Mouse (Mus musculus): ENCODE measurements around the gene Gm4969. TPM values are rescaled to one million over a fixed set of nuclear protein-coding genes. Genes with fewer than 3 reads are reported as not detected.

The Gm4969 gene
- total RNA-seq (2023): not detected

DNA sequence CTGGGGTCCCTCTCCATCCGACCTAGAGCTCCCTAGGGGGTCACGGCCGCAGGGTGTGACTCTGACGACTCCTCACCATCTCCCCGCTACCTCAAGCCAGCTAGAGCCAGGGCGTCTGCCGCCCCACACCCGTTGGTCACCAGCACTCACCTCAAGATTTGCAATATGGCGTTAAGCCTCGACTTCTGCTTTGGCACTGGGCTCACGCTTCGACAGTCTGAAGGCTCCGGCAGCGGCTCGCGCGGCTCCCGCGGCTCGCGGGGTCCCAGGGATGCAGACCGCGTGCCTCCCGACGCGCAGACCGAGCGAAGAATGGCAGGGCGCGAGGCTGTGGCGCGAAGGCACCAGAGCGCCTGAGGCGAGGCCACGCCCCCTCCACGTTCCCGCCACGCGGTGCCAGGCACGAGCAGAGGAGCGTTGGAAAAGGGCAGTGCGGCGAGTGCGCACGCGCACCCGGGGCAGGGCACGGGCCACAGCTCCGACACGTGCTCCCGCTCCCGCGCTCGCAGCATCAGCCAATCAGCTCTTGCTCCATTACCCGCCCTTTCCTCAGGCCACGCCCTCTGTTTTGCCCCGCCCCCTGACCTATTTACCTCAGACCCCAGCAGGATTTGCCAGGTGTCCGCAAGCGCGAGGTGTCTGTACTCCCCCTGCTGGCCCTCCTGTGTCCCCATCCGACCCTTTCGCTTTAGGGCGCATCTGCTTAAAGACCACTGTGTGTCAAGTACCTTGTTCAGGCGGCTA is at the start of gene Gm4969:
Gene Gm4969, minus strand, starts transcription at position 341 of the 744 bp plus-strand sequence.

DNA sequence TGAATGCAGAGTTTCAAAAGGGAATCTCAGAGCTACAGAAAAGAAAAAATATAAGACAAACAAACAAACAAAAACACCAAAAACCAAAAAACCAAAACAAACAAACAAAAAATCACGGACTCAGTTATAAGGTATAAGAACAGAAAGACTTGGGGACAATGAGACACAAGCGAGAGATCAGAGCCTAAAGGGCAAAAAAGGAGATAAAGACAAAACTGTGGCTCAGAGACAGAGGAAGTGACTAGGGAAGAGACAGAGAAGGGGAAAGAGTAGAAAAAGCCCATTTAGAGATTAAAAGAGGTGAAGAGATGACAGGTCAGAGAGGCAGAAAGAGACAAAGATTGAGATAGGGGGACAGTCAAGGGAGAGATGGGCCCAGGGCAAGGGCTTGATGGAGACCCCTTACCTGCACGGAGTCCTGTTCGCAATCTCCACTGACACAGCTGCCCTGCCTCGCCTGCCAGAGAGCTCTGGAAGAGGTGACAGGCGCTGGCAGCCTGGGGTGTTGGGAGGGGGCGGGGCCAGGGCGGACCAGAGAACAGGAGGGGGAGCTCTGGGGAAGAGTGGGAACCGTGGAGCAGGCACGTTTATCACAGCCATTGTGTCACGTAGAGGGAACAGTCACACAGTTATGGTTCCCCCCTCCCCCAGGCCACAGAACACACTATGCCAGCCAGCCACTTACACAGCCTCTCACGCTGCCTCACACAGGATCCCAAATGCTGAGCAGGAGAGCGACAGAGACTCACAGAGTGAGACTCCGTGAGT is 47.7 kb upstream of the Gm4969 start, which contains the start of gene Gipr:
Gene Gipr, minus strand, starts transcription at position 472 of the 768 bp plus-strand sequence.

DNA sequence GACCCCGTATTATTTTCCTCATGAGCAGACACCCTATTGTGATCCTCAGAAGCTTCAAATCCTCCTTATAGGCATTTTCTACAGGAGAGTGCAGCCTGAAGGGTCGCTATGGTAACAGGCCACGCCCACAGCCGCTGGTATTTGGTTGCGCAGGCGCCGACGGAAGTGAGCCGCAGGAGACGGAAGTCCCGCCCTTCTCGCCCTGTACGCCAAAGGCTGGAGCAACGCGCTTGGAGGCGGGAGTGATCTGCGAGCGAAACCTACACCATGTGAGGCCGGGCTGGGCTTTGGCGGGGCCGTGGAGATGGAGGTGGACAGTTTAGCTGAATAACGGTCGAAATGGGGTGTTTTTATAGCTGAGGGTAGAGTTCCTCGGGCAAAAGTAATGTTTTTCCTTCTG is 31.5 kb upstream of the Gm4969 start, which contains the start of gene Snrpd2:
Gene Snrpd2, plus strand, starts transcription at position 97 of the 400 bp plus-strand sequence.

DNA sequence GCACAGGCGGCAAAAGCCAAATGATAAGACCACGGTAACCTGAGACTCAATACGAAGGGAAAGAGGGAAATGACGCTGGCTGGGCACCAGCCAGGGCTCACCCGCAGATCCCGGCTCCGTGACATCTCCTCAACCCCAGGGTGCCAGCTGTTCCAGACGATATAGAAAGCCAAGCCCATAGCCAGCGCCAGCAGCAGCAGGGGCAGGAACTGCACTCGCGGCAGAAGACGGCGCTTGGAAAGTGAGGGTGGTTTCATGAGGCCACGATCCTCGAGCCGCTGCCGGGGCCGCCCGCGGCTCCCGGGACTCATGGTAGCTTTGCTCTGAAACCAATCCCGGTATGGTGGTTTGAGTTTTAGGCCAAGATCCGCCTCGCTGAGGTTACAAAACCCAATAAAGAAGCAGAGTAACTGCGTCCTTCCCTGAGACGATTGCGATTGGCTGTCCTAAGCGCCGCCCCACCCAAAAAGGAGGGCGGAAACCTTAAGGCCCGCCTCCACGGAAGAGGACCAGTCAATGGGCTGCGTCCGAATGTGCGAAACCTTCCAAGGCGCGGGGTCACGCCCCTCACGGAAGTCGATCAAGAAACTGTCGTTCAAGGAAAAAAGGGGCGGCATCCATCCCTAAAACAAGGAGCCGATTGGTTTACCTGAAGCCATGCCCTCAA is 30.8 kb upstream of the Gm4969 start, which contains the start of gene Qpctl:
Gene Qpctl, minus strand, starts transcription at position 417 of the 667 bp plus-strand sequence.

DNA sequence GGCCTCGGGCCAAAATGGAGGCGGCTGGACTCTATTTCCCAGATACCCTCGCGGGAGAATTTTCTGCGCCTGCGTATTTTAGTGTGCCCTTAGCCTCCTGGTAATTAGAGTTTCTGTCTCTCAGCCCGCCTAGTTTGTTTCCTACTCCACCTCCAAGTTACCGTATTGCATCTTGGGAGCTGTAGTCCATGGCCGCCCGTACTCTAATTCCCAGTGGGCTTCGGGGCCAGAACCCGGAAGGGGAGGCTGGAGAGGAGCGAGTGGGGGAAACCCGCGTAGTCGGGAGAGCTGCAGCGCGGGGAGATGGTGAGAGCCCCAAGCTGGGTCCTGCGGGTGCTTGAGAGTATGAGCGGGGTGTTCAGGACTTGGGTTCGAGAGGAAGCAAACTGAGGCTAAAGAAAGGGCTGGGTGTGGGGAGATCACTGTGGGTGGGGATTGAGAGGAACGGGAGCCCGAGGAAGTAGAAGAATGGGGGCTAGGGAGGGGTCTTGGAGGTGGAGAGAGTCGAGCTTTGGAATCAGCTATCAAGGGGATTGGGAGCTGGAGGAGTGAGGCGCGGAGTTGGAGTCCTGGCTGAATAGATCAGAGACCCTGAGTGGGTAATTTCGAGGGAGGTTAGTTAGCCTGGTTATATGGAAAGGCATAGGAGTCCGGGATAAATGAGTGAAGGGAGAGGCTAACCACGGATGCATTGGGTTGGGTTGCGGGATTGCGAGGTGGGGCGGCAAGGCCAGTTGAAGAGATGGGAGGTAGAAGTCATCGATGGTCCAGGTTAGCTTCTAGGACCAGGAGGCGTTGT is 1.7 kb upstream of the Gm4969 start, which contains the start of gene Fbxo46:
Gene Fbxo46, plus strand, starts transcription at position 229 of the 799 bp plus-strand sequence.

DNA sequence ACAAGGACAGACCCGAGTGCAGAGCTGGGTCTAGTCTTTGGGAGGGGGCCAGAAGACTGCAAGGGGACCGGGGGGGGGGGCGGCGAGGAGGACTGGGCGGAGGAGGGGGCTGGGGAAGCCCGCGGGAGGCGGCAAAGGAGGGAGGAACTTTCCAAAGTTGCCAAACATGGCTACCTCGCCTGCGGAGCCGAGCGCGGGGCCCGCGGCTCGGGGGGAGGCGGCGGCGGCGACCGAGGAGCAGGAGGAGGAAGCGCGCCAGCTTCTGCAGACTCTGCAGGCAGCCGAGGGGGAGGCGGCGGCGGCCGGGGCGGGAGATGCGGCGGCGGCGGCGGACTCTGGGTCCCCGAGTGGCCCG is 23.7 kb downstream of the Gm4969 start, which contains the start of gene Six5:
Gene Six5, plus strand, starts transcription at position 124 of the 355 bp plus-strand sequence.

DNA sequence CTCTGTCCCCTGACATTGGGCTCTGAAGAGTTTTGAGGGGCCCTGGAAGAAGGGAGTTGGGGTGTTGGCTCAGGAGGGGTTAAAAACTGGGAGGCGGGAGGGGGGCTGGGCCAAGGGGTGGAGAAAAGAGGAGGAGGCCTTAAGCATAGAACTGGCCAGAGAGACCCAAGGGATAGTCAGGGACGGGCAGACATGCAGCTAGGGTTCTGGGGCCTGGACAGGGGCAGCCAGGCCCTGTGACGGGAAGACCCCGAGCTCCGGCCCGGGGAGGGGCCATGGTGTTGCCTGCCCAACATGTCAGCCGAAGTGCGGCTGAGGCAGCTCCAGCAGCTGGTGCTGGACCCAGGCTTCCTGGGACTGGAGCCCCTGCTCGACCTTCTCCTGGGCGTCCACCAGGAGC is 34.5 kb downstream of the Gm4969 start, which contains the start of gene Dmpk:
Gene Dmpk, plus strand, starts transcription at position 149 of the 400 bp plus-strand sequence.

DNA sequence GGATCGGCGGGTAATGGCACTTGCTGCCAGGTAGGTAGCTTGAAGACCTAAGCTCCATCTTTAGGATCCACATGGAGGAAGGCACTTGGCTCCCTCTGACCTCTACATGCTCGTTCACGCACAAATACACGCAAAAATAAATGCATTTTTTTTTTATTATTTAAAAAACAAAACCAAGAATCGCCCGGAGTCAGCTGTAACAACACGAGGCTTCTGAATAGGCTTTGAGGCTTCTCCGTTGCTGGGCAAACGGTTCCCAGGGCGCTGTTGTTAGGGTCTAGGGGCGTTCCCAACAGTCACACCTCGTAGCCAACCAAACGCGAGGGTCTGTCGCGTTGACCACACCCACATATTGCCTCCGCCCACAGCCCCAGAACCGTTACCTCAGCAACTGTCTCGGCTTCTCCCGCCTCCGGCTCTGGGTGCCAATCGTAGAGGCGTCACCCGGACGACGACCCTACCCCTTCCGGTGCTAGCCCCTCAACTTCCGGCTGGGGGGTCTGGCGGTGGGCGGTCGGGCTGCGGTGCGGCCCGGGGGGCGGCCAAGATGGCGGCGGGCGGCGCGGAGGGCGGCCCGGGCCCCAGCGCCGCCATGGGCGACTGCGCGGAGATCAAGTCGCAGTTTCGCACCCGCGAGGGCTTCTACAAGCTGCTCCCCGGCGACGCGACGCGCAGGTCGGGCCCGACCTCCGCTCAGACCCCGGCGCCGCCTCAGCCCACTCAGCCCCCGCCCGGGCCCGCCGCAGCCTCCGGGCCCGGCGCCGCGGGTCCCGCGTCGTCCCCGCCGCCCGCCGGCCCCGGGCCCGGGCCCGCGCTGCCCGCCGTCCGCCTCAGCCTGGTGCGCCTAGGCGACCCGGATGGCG is 42.2 kb downstream of the Gm4969 start, which contains the start of gene Dmwd:
Gene Dmwd, plus strand, starts transcription at position 505 of the 863 bp plus-strand sequence.

DNA sequence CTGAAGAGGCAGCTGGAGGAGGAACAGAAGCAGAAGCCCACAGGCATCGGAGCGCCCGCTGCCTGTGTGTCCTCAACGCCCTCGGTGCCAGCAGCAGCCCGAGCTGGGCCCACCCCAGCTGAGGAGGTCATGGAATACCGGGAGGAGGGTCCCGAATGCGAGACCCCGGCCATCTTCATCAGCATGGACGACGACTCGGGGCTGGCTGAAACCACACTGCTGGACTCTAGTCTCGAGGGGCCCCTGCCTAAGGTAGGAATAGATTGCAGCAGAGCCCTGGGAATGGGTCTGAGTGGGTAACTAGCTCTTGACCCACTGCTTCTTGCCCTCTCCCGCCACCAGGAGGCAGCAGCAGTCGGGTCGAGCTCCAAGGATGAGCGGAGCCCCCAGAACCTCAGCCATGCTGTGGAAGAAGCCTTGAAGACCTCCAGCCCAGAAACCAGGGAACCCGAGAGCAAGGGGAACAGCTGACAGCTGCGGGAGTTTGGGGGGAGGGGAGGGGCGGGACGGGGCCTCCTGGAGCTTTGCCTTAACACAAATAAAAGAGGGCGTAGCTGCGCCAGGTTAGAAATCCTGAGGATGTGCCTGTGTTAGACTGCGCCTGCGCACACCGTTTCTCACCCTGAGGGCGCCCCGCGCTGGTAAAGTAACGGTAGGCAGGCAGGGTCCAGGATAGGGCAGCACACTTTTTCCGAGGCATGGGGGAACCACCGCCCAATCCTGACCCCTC is 64.0 kb downstream of the Gm4969 start, which contains the start of gene Rsph6a:
Gene Rsph6a, plus strand, starts transcription at position 644 of the 730 bp plus-strand sequence.

Other genes with a start within 250 kb of the Gm4969 start
- gene Pglyrp1, start 247.0 kb downstream of the Gm4969 start, total RNA-seq (2023): 10 to 100 TPM in 1 of 2 experiments, 1 to 10 TPM in 1; 6.0 to 11.4 TPM
- gene Ccdc61, start 208.0 kb downstream of the Gm4969 start, total RNA-seq (2023): 10 to 100 TPM; 19.0 to 30.0 TPM
- gene Nova2, start 192.5 kb downstream of the Gm4969 start, total RNA-seq (2023): not detected
- gene Nanos2, start 131.0 kb downstream of the Gm4969 start, total RNA-seq (2023): not detected
- 1 to 10 TPM; 1.0 to 1.6 TPM for gene Mypop, start 127.1 kb downstream of the Gm4969 start, total RNA-seq (2023)
- 10 to 100 TPM; 33.2 to 36.6 TPM for gene Irf2bp1, start 114.3 kb downstream of the Gm4969 start, total RNA-seq (2023)
- gene Foxa3, start 94.8 kb downstream of the Gm4969 start, total RNA-seq (2023): not detected
- 100 to 1,000 TPM; 112 to 115 TPM for gene Sympk, start 94.0 kb downstream of the Gm4969 start, total RNA-seq (2023)
- gene Rsph6a, start 63.7 kb downstream of the Gm4969 start, total RNA-seq (2023): under 1 TPM; 0.47 to 0.70 TPM
- gene Dmwd, start 42.1 kb downstream of the Gm4969 start, total RNA-seq (2023): 1 to 10 TPM; 1.2 TPM
- 1 to 10 TPM in 1 of 2 experiments, under 1 TPM in 1; 0.83 to 2.7 TPM for gene Dmpk, start 34.5 kb downstream of the Gm4969 start, total RNA-seq (2023)
- under 1 TPM; 0.58 to 0.74 TPM for gene Six5, start 23.8 kb downstream of the Gm4969 start, total RNA-seq (2023)
- gene Fbxo46, start 1.5 kb upstream of the Gm4969 start, total RNA-seq (2023): 10 to 100 TPM; 25.7 to 28.5 TPM
- 10 to 100 TPM; 11.9 to 14.8 TPM for gene Qpctl, start 30.9 kb upstream of the Gm4969 start, total RNA-seq (2023)
- 10 to 100 TPM; 91.4 to 93.7 TPM for gene Snrpd2, start 31.4 kb upstream of the Gm4969 start, total RNA-seq (2023)
- not detected for gene Gipr, start 47.8 kb upstream of the Gm4969 start, total RNA-seq (2023)
- gene Eml2, start 58.1 kb upstream of the Gm4969 start, total RNA-seq (2023): 10 to 100 TPM; 15.3 to 17.8 TPM
- not detected for gene Gpr4, start 94.2 kb upstream of the Gm4969 start, total RNA-seq (2023)
- 10 to 100 TPM; 45.0 to 46.4 TPM for gene Opa3, start 110.0 kb upstream of the Gm4969 start, total RNA-seq (2023)
- gene Vasp, start 153.4 kb upstream of the Gm4969 start, total RNA-seq (2023): 100 to 1,000 TPM; 335 to 340 TPM
- 1 to 10 TPM in 1 of 2 experiments, under 1 TPM in 1; 0.44 to 1.2 TPM for gene Ppm1n, start 161.7 kb upstream of the Gm4969 start, total RNA-seq (2023)
- not detected for gene Rtn2, start 164.3 kb upstream of the Gm4969 start, total RNA-seq (2023)
- 100 to 1,000 TPM in 1 of 2 experiments, 10 to 100 TPM in 1; 90.5 to 127 TPM for gene Fosb, start 191.7 kb upstream of the Gm4969 start, total RNA-seq (2023)
- 10 to 100 TPM; 66.3 to 78.5 TPM for gene Ercc1, start 226.4 kb upstream of the Gm4969 start, total RNA-seq (2023)
- 10 to 100 TPM; 13.1 to 14.6 TPM for gene Cd3eap, start 241.1 kb upstream of the Gm4969 start, total RNA-seq (2023)
- 1 to 10 TPM; 1.1 to 1.6 TPM for gene Ppp1r13l, start 241.4 kb upstream of the Gm4969 start, total RNA-seq (2023)